Mouse (Mus musculus) lung, postnatal 14 days (tissue): ENCODE data around the gene Fut11.
A peak's percentile ranks its signal among the peaks of the same experiment; 100 is the strongest.

Source experiments
- DNase-seq: peaks from one replicate; pipeline ENCODE4 v3.0.0; 2021

Gene Fut11

DNA sequence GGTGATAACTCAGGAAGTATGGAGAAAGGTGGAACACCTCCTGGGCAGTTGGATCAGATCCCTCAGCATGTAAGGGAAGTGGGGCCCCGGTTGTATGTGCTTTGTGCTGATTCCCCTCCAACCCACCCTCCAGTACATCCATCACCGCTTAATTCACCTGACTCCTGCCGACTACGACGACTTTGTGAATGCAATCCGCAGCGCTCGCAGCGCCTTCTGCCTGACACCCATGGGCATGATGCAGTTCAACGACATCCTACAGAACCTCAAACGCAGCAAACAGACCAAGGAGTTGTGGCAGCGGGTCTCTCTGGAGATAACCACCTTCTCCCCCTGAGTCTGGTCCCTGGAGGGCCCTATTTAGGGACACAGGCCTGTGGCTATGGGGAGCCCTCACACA lies 28.2 kb downstream of the Fut11 start:
- DNase-seq, result no peak

DNA sequence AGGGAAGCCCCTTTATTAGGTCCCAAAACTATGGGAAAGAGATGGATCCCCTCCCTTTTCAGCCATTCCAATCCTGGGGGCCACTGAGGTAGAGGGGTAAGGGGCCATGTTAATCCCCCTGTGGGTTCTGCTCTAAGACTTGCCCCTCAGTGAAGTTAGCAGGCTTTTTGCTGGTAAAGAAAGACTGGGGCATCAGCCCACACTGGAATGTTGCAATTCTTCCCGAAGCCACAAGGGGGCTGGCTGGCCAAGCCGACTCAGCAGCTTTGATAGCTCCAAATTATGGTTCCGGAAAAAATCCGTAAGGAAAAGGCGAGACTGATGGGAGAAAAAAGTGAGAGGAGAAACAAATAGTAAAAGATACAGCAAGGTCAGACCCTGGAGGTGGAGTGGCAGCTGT lies 29.3 kb downstream of the Fut11 start:
- DNase-seq, result peak; percentile 74

DNA sequence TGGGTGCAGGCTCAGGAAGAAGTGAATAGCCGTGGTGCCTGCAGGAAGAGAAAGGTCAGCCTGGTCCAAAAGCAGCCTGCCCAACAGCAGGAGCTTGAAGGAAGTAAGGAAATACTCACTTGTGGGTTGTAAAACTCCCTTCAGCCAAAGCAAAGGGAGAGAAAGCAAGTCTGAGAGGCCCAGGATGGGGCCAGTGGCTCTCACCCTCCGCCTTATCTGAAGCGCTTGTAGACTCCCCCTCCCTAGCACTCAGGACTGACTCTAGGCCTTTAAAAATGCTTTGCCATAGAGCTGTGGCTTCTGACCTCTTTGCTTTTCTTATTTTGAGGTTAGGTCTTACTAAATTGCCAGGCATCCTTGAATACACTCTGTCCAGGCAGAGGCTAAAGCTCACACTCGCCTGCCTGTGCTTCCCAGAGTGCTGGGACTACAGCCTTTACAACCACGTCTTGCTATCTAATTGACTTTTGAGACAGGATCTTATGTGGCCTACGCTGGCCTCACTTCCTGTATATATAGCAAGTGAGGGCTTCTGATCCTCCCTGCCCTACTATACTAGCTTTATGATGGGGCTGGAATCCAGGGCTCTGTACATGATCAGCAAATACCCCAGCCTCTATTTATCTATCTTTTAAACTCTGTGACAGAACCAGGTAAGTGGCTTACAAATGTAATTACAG lies 31.0 kb downstream of the Fut11 start:
- DNase-seq, result no peak

DNA sequence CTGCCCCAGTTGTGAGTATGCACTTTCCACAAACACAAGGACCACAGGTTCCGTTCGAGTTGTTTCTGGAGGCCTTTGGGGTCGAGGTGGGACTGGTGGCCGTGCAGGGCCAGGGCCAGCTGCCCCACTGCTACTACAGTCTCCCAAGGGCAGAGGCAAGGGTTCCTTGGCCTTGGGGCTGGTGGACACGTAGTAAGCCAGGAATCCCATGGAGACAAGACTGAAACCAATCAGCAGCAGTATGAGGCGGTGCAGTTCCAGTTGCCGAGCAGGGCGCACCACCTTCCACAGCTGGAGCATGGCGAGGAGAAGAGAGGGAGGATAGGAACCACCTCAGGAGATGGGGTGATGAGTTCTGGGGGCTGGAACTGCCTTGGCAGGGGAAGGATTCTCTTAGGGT lies 35.1 kb downstream of the Fut11 start:
- DNase-seq, result no peak

DNA sequence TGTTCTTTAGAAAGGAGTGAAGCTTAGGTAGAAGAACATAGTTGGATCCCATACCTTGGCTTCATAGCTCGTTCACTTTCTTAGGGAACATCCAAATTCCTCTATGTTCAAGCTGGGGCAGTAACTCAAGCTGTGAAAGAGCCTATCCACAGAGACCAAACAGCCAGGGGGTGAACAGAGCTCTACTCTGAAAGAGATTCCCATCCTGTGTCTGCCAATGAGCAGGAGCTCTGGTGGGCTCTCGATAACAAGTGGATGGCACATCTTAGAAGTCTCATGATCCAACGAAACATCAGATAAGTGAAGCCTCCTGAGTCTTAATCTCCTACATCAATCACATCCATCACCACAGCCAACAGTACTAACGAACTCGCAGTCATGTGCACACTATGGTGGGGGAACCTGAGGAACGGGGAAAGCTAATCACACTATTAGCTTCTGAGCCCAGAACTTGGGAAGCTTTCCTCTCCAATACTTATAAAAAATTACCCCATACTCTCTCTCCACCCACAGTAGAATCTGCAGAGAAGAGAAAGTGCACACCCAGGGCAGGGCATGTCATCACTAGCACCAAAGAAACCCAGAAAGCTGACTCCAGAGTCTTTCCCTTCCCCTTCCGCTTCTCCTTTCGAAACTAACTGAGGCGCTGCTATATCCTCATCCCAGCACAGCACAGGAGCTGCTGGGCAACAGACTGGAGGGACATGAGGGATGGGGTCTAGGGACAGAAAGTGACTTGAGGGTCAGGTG lies 36.3 kb downstream of the Fut11 start:
- no peak for DNase-seq

DNA sequence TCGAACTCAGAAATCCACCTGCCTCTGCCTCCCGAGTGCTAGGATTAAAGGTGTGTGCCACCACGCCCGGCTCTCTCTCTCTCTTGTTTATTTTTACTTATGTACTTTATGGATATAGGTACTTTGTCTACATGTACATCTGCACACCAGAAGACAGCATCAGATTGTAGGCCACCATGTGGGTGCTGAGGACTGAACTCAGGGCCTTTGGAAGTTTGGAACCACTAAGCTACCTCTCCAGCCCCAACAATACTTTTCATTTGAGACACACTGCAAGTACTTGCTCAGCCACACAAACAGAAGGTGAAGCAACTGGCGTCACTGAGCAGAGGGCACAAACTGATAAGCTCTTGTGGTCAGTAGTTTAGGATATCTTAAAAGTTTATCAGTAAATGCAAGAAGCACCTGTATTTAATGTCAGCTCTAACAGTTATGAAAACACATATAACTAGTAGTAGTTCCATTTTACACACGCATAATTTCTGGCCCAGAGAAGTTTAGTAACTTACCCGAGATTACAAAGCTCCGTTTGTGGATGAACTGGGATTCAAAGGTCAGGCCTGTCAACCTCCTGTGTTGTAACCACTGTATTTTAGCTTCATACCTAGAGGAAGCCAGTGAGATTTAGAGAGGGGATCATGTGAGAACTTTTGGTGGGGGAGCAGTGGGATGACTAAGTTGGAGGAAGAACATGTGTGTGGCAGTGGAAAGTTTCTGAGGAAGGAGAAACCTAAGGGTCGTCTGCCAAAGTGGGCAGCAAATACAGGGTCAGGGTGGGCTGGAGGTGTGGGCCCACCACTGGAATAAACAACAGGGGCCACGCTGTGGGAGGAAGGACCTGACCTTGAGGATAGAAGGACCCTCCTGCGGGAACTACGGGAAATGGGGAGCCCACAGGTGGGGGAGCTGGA lies 38.5 kb downstream of the Fut11 start:
- DNase-seq, result no peak

DNA sequence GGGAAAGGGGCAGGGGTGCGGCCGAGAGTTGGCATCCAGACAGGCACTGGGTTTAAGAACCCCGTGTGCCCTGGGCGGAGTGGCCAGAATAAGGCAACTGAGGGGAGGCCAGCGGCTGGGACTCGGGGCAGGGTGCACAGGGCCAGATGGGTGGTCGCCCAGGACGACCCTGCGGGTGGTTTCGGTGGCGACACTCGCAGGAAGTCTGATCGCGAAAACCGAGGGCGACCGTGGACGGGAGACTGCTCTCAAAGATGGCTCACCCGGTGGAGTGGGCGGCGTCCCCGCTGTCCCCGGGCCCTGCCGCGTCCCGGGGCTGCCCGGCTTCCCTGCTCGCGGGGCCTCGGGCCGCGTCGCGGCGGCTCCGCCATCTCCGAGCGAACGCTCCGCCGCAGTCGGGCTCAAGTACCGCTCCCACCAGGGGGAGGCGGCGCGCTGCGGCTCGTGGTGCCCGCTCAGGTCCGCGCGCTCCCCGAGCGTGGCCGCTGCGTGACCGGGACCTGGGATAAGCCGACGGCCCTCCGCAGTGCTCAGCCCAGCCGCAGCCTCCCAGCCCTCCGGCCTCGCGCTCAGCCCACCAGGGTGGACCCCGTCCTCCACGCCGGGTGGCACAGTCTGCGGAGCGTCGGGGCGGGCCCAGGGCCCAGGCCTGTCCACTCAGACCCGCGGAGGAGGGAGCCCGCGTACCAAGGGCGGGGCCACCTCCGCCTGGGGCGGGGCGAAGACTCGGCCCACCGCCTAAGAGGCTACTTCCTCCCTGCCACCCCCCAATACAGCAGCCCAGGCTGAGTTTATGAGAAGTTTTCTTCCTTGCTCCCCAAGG lies 39.4 kb downstream of the Fut11 start, which contains the start of gene Ndst2:
TSS of gene Ndst2 (minus strand) at position 611 of the 823 bp plus-strand sequence.
- DNase-seq, result peak; percentile 89

DNA sequence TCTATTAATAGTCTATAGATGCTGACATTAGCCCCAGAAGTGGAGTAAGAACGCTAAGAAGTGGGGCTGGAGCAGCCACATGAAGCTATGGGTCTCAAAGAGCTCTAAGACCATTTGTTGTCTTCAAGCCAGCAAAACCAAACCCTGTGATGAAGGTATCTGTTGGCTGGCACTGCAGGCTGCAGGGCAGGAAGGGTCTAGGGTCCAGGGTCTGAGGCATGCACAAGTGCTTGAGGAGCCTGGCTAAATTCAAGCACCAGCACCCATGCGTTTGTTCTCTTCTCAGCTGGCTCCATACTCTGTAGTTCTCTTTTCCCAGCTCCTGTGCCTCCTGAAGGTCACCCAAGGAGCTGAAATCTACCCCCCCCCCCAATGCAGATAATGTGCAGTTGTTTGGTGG lies 40.3 kb downstream of the Fut11 start:
- DNase-seq, result no peak

DNA sequence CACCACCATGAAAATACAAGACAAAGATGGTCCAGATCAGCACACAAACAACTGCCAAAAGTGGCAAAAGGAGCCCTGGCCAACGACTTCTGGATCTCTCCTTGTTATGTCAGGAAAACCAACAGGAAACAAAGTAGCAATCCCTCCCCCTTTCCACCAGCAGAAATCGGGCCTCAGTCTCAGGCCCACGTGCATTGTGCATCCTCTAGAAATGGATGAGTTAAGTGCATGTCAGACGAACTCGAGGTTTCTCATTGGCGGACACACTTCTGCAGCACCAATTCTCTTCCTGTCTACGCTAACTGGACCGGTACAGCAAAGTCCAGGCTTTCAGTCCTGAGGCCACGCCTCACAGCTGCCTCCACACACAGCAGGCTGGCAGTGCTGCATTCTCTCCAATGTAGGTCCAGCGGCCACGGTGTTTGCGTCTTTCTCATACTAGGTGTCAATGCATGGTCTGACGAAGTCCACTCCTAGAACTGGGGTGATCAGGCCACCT lies 41.2 kb downstream of the Fut11 start:
- no peak for DNase-seq

DNA sequence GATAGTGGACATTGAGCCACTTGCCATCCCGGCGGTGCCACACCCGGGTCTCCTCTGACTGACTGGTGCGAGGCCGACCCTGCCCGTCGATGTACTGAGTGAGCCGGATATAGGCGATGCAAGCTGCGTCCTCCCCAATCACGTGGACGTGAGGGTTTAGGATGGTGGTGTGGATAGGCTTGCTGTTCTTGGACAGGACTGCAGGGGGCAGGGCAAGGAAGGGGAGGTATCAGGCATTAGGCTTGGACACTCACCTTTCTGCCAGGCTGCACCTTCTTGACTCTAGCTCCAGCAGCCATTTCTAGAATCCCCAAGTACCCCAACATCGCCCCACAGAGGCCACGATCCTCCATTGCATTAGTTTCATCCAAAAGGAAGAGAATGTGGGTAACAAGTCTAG lies 42.5 kb downstream of the Fut11 start:
- DNase-seq, result peak; percentile 66

DNA sequence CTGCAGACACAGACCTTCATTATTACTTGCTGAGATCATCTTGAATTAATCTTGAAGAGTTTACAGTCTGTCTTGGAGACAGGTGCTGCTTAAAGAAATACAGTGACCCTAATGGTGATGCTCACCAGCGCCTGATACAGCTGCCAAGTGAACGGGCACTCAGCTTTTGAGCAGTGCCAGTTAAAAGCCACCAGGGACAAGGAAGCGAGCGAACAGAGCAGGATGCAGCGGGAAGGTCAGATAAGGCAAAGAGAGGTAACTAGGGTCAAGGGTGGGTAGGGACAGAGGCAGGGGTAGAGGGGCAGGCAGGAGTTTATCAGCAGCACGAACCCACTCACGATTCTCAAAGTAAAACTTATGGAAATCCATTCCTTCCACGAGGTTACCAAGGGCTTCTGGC lies 43.7 kb downstream of the Fut11 start:
- no peak for DNase-seq

DNA sequence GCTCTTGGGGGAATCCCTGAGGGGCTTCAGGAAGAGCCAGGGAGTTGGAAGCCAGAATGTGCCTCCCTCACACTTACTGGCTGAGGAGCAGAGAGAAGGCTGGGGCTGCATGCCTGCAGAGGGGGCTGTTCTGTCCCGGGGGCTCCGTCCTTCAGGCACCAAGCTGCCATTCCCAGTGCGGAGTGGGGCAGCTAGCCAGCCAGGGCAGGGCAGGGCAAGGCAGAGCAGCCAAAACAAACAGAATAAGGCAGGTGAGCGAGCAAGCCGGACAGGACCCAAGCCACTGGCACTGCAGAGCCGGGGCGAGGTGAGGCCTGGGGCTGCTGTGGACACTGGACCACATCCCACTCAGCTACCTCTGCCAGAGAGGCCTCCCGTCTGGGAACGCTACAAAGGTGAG lies 46.5 kb downstream of the Fut11 start:
- DNase-seq, result peak; percentile 49

DNA sequence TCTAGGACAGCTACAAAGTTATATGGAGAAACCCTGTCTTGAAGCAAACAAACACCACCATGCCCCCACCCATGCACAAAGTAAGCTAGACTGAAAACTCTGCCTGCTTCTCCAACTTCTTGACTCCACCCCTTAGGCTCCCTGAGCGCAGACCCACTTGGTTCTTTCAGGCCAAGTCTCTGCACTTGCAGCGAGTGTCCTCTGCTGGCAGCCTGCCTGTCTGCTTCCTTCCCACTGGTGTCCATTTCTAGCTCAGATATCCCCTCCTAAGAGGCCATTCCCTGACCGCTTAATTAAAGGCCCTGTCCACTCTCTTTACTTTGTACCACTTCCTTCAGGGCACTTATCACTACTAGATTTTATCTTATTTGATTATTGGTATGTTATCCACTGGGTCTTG lies 48.8 kb downstream of the Fut11 start:
- peak; percentile 38 for DNase-seq

DNA sequence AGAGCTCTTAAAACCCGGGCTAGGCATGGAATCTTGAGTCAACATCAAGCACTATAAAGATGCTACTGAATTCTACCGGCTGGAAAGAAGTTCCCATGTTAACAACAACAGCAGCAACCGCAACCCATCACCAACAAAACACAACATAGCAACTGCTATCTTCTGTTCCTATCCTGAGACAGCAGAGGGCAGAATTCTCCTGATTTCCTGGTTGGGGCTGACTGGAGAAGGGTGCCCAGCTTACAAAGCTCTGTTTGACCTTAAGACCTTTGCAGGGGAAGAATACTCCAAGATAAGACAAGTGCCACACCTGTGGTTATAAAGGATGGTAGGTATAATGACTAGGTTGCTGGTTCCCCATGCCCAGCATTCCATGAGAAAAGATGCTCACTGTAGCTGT lies 52.2 kb downstream of the Fut11 start:
- no peak for DNase-seq

DNA sequence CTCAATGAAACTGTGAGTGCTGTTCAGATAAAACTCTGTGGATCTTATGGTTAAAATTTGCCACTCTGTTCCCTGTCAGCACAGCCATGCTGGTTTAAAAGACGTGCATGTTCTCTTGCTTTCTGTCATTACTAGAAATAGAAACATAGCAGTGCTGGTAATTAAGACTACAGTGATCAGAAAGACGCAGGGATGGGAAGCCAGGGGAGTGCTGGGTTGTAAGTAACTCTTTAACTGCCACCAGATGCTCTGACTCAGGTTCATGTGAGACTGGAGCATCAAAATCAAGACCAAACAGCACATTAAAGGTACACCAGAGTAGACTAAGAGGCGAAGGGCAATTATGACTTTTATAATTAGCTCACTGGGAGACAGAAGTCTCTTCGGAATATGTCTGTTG lies 53.6 kb downstream of the Fut11 start:
- DNase-seq, result no peak

DNA sequence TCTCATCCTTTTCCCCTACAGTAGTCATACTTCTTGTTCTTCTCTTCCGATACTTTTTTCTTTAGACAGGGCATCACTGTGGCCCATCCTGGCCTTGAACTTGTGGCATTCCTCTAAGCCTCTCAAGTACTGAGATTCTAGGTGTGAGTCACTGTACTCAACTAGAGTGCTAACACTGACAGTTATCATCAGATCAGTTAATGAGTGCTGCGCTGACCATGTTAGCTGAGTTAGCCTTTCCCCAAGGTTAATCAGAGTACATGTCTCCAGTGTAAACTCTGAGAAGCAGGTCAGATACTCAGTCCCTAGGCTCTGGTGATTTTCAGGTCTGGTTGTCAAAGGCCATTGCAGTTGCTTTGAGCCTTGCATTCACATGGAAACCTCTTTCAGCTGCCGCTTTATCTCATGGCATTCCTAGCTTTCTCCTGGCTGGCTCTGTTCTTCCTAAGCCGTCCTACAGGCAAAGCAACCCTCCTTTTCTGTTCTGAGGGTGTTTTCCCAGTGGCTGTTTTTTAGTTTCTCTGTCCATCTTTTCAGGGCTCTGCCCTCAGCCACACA lies 54.8 kb downstream of the Fut11 start:
- no peak for DNase-seq

DNA sequence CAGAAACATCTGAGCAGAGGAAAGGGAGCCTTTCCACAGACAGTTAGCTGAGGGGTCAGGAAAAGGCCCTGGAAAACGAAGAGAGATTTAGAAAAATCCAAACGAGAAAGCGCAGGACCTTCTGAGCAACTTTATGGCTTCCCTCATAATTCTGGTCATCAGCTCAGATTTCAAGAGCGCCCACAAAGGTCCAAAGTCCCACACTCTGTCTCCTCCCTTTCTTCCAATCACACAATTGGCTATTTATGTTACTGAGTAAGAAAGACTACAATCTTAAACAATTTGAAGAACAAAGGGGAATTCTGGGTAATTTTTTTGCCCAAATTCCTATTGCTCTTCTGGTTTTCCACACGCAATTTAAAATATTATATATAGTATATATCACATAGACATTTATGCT lies 55.7 kb downstream of the Fut11 start:
- DNase-seq, result no peak
